Mouse (Mus musculus): Measurements from ENCODE around the gene Drg1. TPM values are rescaled to one million over a fixed set of nuclear protein-coding genes. Genes with fewer than 3 reads are reported as not detected.

Gene Drg1
- polyA plus RNA-seq, 1 experiment from 2014 or later: 261 TPM

Other genes starting within 250 kb of the Drg1 start
- gene Sfi1, start 73.0 kb downstream of the Drg1 start, polyA plus RNA-seq (2015; fragmentation: Nextera tagmentation; extraction: Ambion mirVana): 17.9 and 18.6 TPM in 2 replicates
- 54.4 and 55.6 TPM in 2 replicates for gene Eif4enif1, start 64.0 kb downstream of the Drg1 start, polyA plus RNA-seq (2015; fragmentation: Nextera tagmentation; extraction: Ambion mirVana)
- 94.6 and 106 TPM in 2 replicates for gene Patz1, start 22.5 kb upstream of the Drg1 start, polyA plus RNA-seq (2015; fragmentation: Nextera tagmentation; extraction: Ambion mirVana)
- gene Pik3ip1, start 64.0 kb upstream of the Drg1 start, polyA plus RNA-seq (2015; fragmentation: Nextera tagmentation; extraction: Ambion mirVana): 24.2 and 25.1 TPM in 2 replicates
- 134 and 138 TPM in 2 replicates for gene Limk2, start 142.8 kb upstream of the Drg1 start, polyA plus RNA-seq (2015; fragmentation: Nextera tagmentation; extraction: Ambion mirVana)
- 46.6 and 49.3 TPM in 2 replicates for gene Rnf185, start 185.9 kb upstream of the Drg1 start, polyA plus RNA-seq (2015; fragmentation: Nextera tagmentation; extraction: Ambion mirVana)
- gene Pla2g3, start 221.9 kb upstream of the Drg1 start, polyA plus RNA-seq (2015; fragmentation: Nextera tagmentation; extraction: Ambion mirVana): 0.52 and 0.67 TPM in 2 replicates
- 1.4 and 1.7 TPM in 2 replicates for gene Inpp5j, start 238.4 kb upstream of the Drg1 start, polyA plus RNA-seq (2015; fragmentation: Nextera tagmentation; extraction: Ambion mirVana)
- 30.3 and 32.0 TPM in 2 replicates for gene Selenom, start 248.3 kb upstream of the Drg1 start, polyA plus RNA-seq (2015; fragmentation: Nextera tagmentation; extraction: Ambion mirVana)

All from midbrain, embryonic 13.5 days (tissue).